Mouse (Mus musculus): Measurements from ENCODE around the gene Ccl17.
A peak's percentile ranks its signal among the peaks of the same experiment; 100 is the strongest.
"Not testable (repeated sequence)": the region's sequence is repeated elsewhere in the genome, so short reads cannot be mapped to it uniquely, and the experiment has no call there.

Gene Ccl17

DNA sequence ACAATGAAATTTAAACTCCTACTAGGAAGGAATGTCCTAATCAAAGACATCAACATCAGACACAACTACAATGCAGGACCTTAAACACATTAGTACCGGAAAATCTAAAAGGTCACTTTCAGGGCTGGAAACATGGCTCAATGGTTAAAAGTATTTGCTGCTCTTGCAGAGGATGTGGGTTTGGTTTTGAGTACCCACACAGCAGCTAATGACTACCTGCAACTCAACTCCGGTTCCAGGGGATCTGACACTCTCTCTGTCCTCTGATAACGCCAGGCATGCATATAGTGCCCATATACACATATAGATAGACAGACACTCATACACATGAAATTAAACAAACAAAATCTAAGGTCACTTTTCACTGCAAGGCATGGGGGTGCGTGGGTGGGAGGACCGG is 16.0 kb downstream of the Ccl17 start:
- DNase-seq (ENCODE audit: low spot score) = no peak

DNA sequence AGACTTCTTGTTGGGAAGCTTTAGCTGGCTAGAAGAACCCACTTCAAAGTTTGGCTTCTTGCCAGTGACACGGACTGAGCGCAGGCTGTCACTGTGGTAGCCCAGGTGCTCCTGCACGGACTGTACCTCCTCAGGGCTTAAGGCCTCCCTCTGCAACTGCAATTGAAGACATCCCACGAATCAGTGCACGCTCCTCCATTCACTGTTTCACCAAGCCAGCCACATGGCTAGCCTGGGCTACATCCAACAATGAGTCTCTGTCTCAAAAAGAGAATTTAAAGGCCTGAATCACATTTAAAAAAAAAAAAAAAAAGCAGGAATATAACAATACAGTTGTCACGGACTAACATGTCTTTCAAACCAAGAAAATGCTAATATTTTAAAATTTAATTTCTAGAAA is 18.0 kb downstream of the Ccl17 start:
- DNase-seq (ENCODE audit: low spot score) = no peak

DNA sequence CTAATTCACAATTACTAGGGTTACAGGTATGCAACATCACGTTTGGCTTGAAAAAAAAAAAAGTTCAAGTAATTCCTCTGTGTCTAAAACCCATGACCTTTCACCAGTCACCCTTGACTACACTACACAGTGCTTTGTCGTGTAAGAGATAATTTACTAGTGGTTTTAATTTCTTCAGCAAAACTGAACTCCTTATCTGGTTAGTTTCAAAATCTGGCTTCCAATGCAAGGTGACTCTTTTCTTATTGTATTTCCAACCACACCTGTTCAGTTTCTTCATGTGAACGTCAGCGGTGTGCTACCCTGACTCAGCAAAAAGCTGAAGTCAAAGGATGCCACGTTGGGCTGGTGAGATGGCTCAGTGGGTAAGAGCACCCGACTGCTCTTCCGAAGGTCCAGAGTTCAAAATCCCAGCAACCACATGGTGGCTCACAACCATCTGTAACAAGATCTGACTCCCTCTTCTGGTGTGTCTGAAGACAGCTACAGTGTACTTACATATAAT is 23.7 kb downstream of the Ccl17 start:
- not testable (repeated sequence) for DNase-seq (ENCODE audit: low spot score)

DNA sequence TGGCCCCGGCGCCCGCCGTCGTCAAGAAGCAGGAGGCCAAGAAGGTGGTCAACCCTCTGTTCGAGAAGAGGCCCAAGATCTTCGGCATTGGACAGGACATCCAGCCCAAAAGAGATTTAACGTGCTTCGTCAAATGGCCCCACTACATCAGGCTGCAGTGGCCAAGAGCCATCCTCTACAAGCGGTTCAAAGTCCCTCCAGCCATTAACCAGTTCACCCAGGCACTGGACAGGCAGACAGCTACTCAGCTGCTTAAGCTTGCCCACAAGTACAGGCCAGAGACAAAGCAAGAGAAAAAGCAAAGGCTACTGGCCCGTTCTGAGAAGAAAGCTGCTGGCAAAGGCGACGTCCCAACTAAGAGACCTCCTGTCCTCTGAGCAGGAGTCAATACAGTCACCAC is 25.5 kb downstream of the Ccl17 start:
- not testable (repeated sequence) for DNase-seq (ENCODE audit: low spot score)

DNA sequence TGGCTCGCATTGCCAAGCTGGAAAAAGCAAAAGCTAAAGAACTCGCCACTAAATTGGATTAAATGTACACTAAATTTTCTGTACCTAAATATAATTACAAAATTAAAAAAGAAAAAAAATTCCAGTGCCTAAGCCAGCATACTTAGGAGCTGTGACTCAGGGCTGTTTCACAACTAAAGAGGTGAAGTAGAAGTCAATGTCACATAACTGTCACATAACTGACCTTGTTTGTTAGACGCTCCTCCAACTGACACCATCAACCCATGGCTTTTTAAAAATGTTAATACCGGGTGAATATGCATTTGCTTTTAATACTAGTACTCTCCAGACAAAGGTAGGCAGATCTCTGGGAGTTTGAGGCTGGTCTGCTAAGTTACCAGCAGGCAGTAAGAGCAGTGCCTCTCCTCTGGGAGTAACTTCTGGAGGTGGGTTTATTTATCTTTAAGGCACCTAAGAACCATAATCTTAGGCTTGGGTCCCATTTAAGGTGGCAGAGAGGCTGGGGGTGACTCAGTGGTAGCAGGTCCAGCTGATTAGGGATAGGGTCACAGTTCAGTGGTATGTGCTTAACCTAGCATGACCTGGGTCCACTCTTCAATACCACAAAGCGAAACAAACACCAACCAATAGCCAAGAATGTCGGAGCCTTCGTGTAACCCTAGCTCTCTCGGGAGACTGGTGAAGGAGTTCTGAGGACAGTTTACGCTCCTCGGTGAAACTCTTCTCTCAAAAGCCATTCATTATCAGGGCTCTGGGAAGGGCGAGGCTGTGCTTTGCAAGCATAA is 26.4 kb downstream of the Ccl17 start:
- DNase-seq (ENCODE audit: low spot score) = no peak

DNA sequence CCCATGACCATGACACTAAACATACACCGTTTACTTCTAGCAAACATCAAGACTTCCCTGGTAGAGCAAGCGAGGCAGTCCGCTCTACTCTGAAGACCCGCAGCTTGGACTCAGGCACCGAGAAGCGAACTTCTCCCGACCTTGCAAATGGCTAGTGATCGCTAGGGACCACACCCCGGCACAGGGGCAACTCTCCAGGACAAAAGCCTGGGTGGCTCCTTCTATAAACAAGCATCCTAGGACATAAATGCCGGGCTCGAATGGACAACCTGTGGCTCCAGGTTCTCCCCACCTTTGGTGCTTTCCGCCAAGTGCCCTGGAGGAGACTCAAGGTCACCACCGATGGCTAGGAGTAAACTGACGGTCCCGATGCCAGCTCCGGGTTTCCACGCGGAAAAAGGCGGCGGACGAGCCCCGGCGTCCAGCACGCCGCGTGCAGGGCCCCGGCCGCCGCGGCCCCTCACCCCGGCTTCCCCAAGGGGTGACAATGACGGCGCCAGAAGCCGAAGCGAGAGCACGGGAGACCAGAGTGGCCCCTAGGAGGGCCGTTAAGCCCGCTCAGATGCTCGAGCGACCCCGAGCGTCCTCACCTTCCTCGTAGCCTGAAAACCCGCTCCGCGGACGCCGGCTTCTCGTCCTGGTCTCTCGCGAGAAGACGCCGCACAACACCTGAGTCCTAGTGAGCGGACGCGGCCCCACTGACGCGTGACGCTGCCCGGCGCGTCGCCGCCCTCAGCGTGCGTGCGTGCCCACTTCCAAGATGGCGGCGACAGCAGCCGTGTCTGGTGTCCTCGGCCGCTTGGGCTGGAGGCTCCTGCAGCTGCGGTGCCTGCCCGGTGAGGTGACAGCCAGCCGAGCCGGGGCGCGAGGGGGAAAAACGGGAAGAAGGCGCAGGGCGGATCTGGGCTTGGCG is 27.7 kb downstream of the Ccl17 start, which contains the start of the genes Coq9 and Ciapin1:
Gene Coq9, plus strand, starts transcription at position 660 of the 913 bp plus-strand sequence.
Gene Ciapin1, minus strand, starts transcription at position 697 of the 913 bp plus-strand sequence.
- peak; percentile 84 for DNase-seq (ENCODE audit: low spot score)

DNA sequence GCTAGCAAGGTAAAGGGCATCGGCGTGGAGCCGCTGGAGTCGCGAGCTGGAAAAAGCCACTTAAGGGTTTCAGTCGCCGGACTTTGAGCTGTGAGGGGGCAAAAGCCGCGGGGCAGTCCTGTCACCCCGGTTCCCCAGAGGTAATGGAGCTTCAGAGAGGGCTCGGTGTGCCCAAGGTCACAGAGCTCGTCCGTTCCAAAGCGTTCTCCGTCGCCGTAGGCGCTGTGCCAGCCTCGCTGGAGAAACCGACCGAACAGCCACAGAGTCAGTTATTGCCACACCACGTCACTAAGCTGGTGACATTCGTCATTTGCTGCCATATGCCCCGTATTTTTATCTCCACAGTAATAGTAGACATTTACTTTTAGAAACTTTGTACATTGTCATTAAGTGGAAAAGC is 28.3 kb downstream of the Ccl17 start:
- DNase-seq (ENCODE audit: low spot score) = no peak

DNA sequence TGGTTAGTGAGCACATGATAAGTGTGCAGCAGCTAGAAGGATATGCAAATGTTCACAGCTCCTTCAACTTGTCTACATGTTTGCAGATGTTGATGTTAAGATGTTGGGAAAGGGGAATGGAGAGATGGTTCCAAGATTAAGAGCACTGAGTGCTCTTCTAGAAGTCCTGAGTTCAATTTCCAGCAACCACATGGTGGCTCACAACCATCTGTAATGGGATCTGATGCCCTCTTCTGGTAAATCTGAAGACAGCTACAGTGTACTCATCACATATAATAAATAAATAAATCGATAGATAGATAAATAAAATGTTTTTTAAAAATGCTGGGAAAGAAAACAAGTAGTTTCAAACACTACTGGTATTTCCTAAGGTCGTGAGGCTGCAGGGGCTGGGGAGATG is 30.9 kb downstream of the Ccl17 start:
- no peak for DNase-seq (ENCODE audit: low spot score)

DNA sequence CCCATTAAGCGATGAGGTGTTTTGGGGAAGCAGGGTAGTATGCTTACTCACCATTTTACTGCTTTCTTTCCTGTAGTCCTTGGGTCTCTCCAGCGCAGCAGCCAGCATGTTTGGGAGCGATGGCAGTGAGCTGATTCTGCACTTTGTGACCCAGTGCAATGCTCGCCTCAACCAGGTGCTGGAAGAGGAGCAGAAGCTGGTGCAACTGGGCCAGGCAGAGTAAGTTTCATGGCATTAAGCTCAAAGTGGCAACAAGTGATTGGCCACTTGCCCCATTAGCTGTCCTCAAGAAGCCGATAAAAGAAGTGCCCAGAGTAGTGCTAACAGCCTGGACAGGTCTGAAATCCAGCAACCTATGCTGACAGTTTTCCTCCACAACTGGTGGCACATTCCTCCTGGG is 39.8 kb downstream of the Ccl17 start:
- no peak for DNase-seq (ENCODE audit: low spot score)

DNA sequence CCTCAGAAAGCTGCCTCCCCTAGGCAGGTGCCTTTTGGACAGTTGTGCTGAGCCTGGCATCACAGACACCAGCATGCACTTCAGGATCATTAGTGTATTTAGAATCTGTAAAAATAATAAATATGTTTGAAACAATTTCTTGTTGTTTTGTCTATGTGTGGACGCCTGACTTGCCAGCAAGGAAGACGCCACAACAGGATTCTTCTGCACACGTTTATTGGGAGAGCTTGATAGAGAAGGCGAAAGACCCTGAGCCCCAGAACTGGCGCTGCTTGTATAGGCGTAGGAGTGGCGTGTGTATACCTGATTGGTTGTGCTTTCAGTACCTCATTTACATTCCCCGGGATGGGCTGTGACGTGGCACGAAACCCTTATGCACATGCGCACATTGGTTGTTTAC is 44.5 kb downstream of the Ccl17 start:
- DNase-seq (ENCODE audit: low spot score) = not testable (repeated sequence)

DNA sequence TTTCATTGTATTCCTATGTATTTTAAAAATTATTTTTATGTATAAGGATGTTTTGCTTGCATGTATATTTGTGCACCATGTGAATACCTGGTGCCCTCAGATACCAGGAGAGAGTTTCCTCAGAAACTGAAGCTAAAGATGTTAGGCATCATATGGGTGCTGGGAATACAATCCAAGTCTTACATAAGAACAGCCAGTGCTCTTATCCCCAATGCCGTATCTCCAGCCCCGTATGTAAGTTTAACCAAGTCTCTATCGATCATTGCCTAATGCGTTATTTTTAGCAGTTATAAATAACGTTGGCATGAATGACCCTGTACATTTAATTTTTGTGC is 46.7 kb downstream of the Ccl17 start:
- no peak for DNase-seq (ENCODE audit: low spot score)

DNA sequence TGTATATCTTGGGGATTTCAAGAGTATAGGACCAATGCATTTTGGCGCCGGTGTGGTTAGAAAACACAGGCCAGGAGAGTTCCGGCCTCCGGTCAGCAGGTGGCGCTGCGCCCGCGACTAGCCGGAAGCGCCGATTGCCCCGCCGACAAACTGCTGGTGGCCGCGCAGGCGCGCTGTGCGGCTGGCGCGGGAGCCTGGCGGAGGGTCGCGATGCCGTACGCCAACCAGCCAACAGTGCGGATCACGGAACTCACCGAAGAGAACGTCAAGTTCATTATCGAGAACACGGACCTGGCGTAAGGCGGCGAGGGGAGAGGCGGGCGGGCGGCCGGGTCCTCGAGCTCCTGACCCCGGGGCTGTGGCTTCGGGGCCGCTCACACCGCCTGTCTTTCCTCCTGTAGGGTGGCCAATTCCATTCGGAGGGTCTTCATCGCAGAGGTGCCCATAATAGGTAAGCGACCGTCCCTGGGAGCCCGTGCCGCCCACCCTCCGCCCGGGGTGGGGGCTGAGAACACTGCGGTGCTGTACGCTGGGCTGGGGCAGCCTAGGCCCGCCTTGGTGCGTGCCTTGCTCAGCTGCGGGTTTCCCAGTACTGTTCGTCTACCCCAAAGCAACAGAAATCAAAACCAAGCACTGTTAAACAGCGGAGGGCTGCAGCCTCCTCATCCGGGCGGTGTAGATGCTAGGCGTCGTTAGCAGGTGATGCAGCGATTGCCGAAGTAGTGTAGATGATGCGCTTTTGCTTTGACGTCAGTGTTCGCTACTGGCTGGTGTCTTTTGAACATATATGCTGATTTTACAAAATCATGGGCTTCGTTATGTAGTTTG is 47.3 kb downstream of the Ccl17 start, which contains the start of gene Polr2c:
Gene Polr2c, plus strand, starts transcription at position 105 of the 828 bp plus-strand sequence.
- peak; percentile 67 for DNase-seq (ENCODE audit: low spot score)

DNA sequence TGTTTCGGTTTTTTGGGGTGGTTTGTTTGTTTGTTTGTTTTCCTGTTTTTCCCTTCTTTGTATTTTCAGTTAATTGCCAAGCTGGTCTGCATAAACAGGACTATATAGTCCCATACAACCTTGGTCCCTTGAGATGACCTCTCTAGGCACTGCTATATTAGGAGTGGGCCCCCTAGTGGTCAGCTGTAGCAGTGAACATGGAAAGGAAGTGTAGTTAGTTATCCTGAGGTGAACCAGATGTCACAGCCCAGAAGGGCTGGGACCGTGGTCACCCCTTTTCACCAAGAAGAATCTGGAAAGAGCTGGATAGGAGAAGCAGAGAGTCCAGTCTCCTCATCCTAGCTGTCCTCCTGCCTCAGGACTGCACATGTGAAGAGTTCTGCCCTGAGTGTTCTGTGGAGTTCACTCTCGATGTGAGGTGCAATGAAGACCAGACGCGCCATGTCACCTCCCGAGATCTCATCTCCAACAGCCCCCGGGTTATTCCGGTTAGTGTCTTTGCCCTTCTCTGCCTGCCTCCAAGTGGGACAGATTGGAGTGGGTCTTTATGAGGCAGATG is 51.2 kb downstream of the Ccl17 start:
- DNase-seq (ENCODE audit: low spot score) = no peak

All from urinary bladder, postnatal 10 days (tissue).